In genomic region chr3:131109686-131110070, GRCm38 (mm10) we compare ENCODE assay signal across 8 mouse cellular contexts. TPM values are rescaled to one million over a fixed set of nuclear protein-coding genes. Genes with fewer than 3 reads are reported as not detected.
DNase-seq lines count a peak whose midpoint lies in the region; ATAC-seq and TF ChIP-seq lines count a peak whose summit lies in the region.

No protein-coding gene starts in this region.

- no peaks in the 10 kb centered on the region for H3K9me3 ChIP-seq in heart, embryonic 11.5 days (replicated peaks; ENCODE audit: control insufficient read depth, low read length)
- no peaks in the 10 kb centered on the region for H3K9me3 ChIP-seq in hindbrain, embryonic 16.5 days (ENCODE audit: control insufficient read depth, low read length)
- no peaks in the 10 kb centered on the region for H3K9me3 ChIP-seq in neural tube, embryonic 13.5 days

- no peak for TF ChIP-seq POLR2A in heart, adult 2 months (IDR thresholded peaks at IDR 0.05; ENCODE audit: insufficient read depth, low read depth, low read length)

- H3K79me2 ChIP-seq in heart, adult 2 months (replicated peaks; ENCODE audit: control insufficient read depth, insufficient read depth, low read length): no peaks in the 10 kb centered on the region

- intact Hi-C loops in heart, adult 2 months (cut with DNase I): no loop called here

- H3K27ac ChIP-seq in heart, embryonic 11.5 days (ENCODE audit: low read depth, low read length): no peak overlapping the region
- no peak overlapping the region for H3K27ac ChIP-seq in heart, adult 2 months
- no peak overlapping the region for H3K27ac ChIP-seq in hindbrain, embryonic 16.5 days (ENCODE audit: low read depth, low read length)
- no peak overlapping the region for H3K27ac ChIP-seq in neural tube, embryonic 13.5 days (replicated peaks)

- ATAC-seq in heart, embryonic 11.5 days (replicated peaks; ENCODE audit: insufficient number of reproducible peaks, low FRiP score, low TSS enrichment): no peak
- no peak for ATAC-seq in hindbrain, embryonic 16.5 days
- ATAC-seq in neural tube, embryonic 13.5 days (ENCODE audit: low read depth): no peak
- ATAC-seq in erythroblast, adult 5-6 weeks (replicated peaks; ENCODE audit: low FRiP score, poor library complexity, severe bottlenecking): no peak

- peak overlapping the region; percentile 64 for H3K4me3 ChIP-seq in heart, embryonic 11.5 days (ENCODE audit: low read depth, low read length)
- no peak overlapping the region for H3K4me3 ChIP-seq in heart, adult 2 months
- H3K4me3 ChIP-seq in hindbrain, embryonic 16.5 days (ENCODE audit: low read length): peak overlapping the region; percentile 51
- H3K4me3 ChIP-seq in neural tube, embryonic 13.5 days: peak overlapping the region; percentile 42

- H3K9ac ChIP-seq in heart, embryonic 11.5 days (ENCODE audit: low read depth, low read length): no peak overlapping the region; the same call in 1 of the 2 replicates
- H3K9ac ChIP-seq in heart, adult 2 months (ENCODE audit: low read depth, low read length): no peak overlapping the region
- no peak overlapping the region for H3K9ac ChIP-seq in hindbrain, embryonic 16.5 days (ENCODE audit: low read depth, low read length)
- no peak overlapping the region for H3K9ac ChIP-seq in neural tube, embryonic 13.5 days

- H3K27me3 ChIP-seq in heart, embryonic 11.5 days (ENCODE audit: control insufficient read depth, insufficient read depth, low read length): peaks cover 35% of the 10 kb centered on the region
- peaks cover 33% of the 10 kb centered on the region for H3K27me3 ChIP-seq in heart, adult 2 months (ENCODE audit: control insufficient read depth, insufficient read depth, low read length)
- peaks cover 18% of the 10 kb centered on the region for H3K27me3 ChIP-seq in hindbrain, embryonic 16.5 days (replicated peaks; ENCODE audit: control insufficient read depth, insufficient read depth, low read length)
- H3K27me3 ChIP-seq in neural tube, embryonic 13.5 days: peaks cover 93% of the 10 kb centered on the region

- no peak for TF ChIP-seq EP300 in heart, adult 2 months (IDR thresholded peaks at IDR 0.05; ENCODE audit: insufficient read depth, low read depth, low read length)

- peaks cover 26% of the 10 kb centered on the region for H3K4me1 ChIP-seq in heart, embryonic 11.5 days (ENCODE audit: control insufficient read depth, insufficient read depth, low read length)
- H3K4me1 ChIP-seq in heart, adult 2 months (ENCODE audit: control insufficient read depth, insufficient read depth, low read length): peaks cover 1% of the 10 kb centered on the region; the same call in 1 of the 2 replicates
- peaks cover 35% of the 10 kb centered on the region for H3K4me1 ChIP-seq in hindbrain, embryonic 16.5 days (ENCODE audit: control insufficient read depth, insufficient read depth, low read depth, low read length)
- H3K4me1 ChIP-seq in neural tube, embryonic 13.5 days (replicated peaks): peaks cover 61% of the 10 kb centered on the region

- no peak for TF ChIP-seq CTCF in heart, adult 2 months (IDR thresholded peaks at IDR 0.05)

- peak overlapping the region; percentile 89 for H3K4me2 ChIP-seq in heart, embryonic 11.5 days
- peak overlapping the region; percentile 80 for H3K4me2 ChIP-seq in hindbrain, embryonic 16.5 days (ENCODE audit: low read length)
- H3K4me2 ChIP-seq in neural tube, embryonic 13.5 days: peak overlapping the region; percentile 61

- no peak for DNase-seq in heart, adult 2 months
- peak; percentile 40 for DNase-seq in T-cell, adult 2 months (ENCODE audit: low spot score)
- DNase-seq in adrenal gland, postnatal 4 days (ENCODE audit: low spot score in 2 of 2): no peak
- DNase-seq in right cerebral cortex, postnatal 10 days (ENCODE audit: low spot score in 2 of 2): no peak

- no peaks in the 10 kb centered on the region for H3K36me3 ChIP-seq in heart, embryonic 11.5 days (ENCODE audit: control insufficient read depth, insufficient read depth, low read length)
- no peaks in the 10 kb centered on the region for H3K36me3 ChIP-seq in heart, adult 2 months (ENCODE audit: control insufficient read depth, insufficient read depth, low read length)
- no peaks in the 10 kb centered on the region for H3K36me3 ChIP-seq in hindbrain, embryonic 16.5 days (ENCODE audit: control insufficient read depth, insufficient read depth, low read length)
- H3K36me3 ChIP-seq in neural tube, embryonic 13.5 days: no peaks in the 10 kb centered on the region

- WGBS in heart, embryonic 11.5 days (ENCODE audit: insufficient replicate concordance): under 1% methylated on average over 13 of the region's 14 CpGs
- 3% methylated on average over 13 of the region's 14 CpGs for WGBS in heart, adult 2 months
- 1% methylated on average over 14 of the region's 14 CpGs for WGBS in hindbrain, embryonic 16.5 days
- WGBS in neural tube, embryonic 13.5 days: 0% methylated on average over 14 of the region's 14 CpGs

RNA-seq across cellular contexts. Expression of gene Lef1, which starts 0.6 kb away (rescaled TPM):
- 19.6 and 20.8 TPM in 2 replicates for polyA plus RNA-seq in heart, embryonic 11.5 days (2014; fragmentation: Nextera tagmentation; extraction: Ambion mirVana)
- total RNA-seq in heart, adult 2 months (2021): under 1 TPM; 0.23 to 0.34 TPM
- 0.88 and 1.5 TPM in 2 replicates for polyA plus RNA-seq in heart, adult 2 months (2012; rRNA removed)
- polyA plus RNA-seq in hindbrain, embryonic 16.5 days (2015; fragmentation: Nextera tagmentation; extraction: Ambion mirVana): 8.0 and 13.0 TPM in 2 replicates
- polyA plus RNA-seq in neural tube, embryonic 13.5 days (2015; fragmentation: Nextera tagmentation; extraction: Ambion mirVana): 7.7 and 12.3 TPM in 2 replicates
- not detected in 2 replicates for total RNA-seq in erythroblast, adult 5-6 weeks (2015; ENCODE audit: low replicate concordance)
- 0.14 and 0.60 TPM in 2 replicates for total RNA-seq in erythroblast, adult 5-6 weeks (2017; ENCODE audit: low replicate concordance)
- 10 to 100 TPM; 10.8 to 12.9 TPM for total RNA-seq in adrenal gland, postnatal 4 days (2021)
